Mouse (Mus musculus) thymus, adult 2 months (tissue): ENCODE results near the gene Dcaf17. TPM values are rescaled to one million over a fixed set of nuclear protein-coding genes. Genes with fewer than 3 reads are reported as not detected.

Source experiments
- DNase-seq: peaks from one replicate; pipeline ENCODE4 v3.0.0; 2021
- H3K27ac ChIP-seq: fragments of 200-500 bp; 2 replicates; pipeline ENCODE4 v1.5.1; 2012; ENCODE audit warnings: low read length, control low read depth; ENCODE audit not compliant: control insufficient read depth, insufficient read depth
- H3K27me3 ChIP-seq: fragments of 200-500 bp; 2 replicates; pipeline ENCODE4 v1.6.1; 2012; ENCODE audit warnings: mild to moderate bottlenecking, low read length, moderate library complexity, mixed read lengths; ENCODE audit not compliant: control insufficient read depth, insufficient read depth
- H3K36me3 ChIP-seq: fragments of 200-500 bp; 2 replicates; pipeline ENCODE4 v1.6.1; 2012; ENCODE audit warnings: mild to moderate bottlenecking, low read length, moderate library complexity; ENCODE audit not compliant: control insufficient read depth, insufficient read depth
- H3K4me1 ChIP-seq: fragments of 200-500 bp; replicated peaks from 2 replicates; pipeline ENCODE4 v1.6.1; 2012; ENCODE audit warnings: low read length; ENCODE audit not compliant: control insufficient read depth, insufficient read depth
- H3K4me3 ChIP-seq: fragments of 200-500 bp; 2 replicates; pipeline ENCODE4 v1.5.1; 2012; ENCODE audit warnings: mild to moderate bottlenecking, low read length, control low read depth, moderate library complexity; ENCODE audit not compliant: control insufficient read depth, insufficient read depth
- CTCF ChIP-seq: fragments of 200-500 bp; IDR thresholded peaks from 2 replicates; pipeline ENCODE4 v1.5.1; 2012; ENCODE audit warnings: mild to moderate bottlenecking, control low read depth, low read length, moderate library complexity, borderline replicate concordance; ENCODE audit not compliant: control insufficient read depth, poor library complexity, insufficient read depth; ENCODE audit errors: extremely low read depth
- POLR2A ChIP-seq: fragments of 200-500 bp; IDR thresholded peaks from 2 replicates; pipeline ENCODE4 v1.6.1; 2012; ENCODE audit warnings: mild to moderate bottlenecking, low read length, control low read depth, moderate library complexity; ENCODE audit not compliant: control insufficient read depth, poor library complexity, insufficient read depth; ENCODE audit errors: extremely low read depth
- WGBS: fragments of 180-500 bp; shearing (Covaris S2); methylation state at CpG from one replicate; pipeline ENCODE4 v1.1.7; 2018; 5-methylcytosine and 5-hydroxymethylcytosine counted together
- polyA plus RNA-seq: library from polyadenylated mRNA; depleted of rRNA; stranded (reverse); fragments of >200 nt; gene quantifications from 2 replicates; pipeline ENCODE4 v1.2.3, GENCODE M21; 2012; rRNA removed

The Dcaf17 gene
- polyA plus RNA-seq, 1 experiment: 10.2 TPM

- Histone ChIP-seq H3K27me3 (no peaks in the 10 kb centered on the region), H3K4me3 (no peak overlapping the region), H3K36me3 (no peaks in the 10 kb centered on the region), H3K27ac (no peak overlapping the region), H3K4me1 (no peaks in the 10 kb centered on the region)
- WGBS: 92% methylated on average over 4 of the region's 4 CpGs
- DNase-seq: no peak
- TF ChIP-seq POLR2A: no peak
- no peak for TF ChIP-seq CTCF
Measured at GRCm38 (mm10) chr2:71140622-71141021, 85.5 kb downstream of the Dcaf17 start.

DNA sequence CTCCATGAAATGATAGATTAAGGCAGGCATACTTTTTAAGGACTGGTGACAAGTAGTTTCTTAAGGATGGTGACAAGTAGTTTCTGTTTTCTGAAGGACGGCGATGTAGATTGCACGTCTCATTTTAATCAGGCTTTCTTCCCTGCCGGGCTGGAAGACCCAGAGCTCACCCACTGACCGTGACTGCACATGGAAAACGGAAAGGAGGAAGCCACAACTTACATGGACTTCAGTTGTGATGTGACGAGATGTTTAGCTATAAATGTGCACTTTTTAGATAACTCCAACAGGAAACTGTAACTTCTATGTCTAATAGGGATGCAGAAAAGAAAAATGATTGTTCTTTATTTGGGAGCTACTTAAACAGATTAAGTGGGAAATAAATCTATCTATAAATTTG, 87.3 kb downstream of the Dcaf17 start:
- 35% methylated on average over 7 of the region's 7 CpGs for WGBS
- TF ChIP-seq POLR2A (no peak), CTCF (no peak)
- no peak overlapping the region for H3K27ac ChIP-seq

DNA sequence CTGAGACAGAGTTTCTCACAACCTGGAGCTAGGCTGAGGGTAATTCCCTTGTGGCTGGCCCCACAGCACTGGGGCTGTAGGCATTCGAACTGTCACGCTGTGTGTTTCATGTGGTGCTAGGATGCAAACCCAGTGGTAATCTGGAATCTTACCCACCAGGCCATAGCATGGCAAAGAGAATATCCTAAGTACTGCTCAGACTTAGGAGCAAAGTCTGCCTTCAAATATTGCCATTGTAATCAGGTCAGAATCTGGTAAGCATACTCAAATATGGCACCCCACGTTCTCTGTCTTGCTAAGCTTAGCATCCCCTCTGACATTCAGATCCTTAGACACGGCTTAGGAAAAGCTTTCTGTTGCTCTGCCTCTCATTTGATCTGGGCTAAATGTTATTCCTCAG, 90.7 kb downstream of the Dcaf17 start:
- Histone ChIP-seq H3K27me3 (no peaks in the 10 kb centered on the region), H3K4me1 (no peaks in the 10 kb centered on the region), H3K27ac (no peak overlapping the region), H3K4me3 (no peak overlapping the region), H3K36me3 (no peaks in the 10 kb centered on the region)
- 96% methylated on average over 4 of the region's 4 CpGs for WGBS
- no peak for DNase-seq
- TF ChIP-seq CTCF (no peak), POLR2A (no peak)

More for the DNA sequence above, 87.3 kb downstream of the Dcaf17 start:
- Histone ChIP-seq H3K4me1 (no peaks in the 10 kb centered on the region), H3K27me3 (no peaks in the 10 kb centered on the region), H3K36me3 (no peaks in the 10 kb centered on the region), H3K4me3 (no peak overlapping the region)
- DNase-seq: no peak

DNA sequence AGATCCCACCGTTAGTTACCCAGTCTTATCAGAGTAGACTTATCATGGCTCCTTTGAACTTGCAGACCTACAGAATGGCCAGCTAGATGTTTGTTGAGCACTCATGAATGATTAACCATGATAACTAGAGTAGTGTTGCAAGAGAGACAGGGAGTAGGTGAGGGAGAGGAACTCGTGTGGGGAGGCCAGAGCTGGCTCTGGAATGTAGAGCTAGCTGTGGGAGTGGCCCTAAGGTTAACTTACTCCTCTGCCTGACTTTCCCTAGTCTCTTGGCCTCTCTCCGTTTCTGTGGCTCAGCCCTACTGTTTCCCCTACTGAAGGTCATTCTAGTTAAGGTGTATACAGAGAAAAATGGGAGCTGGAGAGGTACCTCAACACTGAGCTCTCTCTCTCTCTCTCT, 91.1 kb downstream of the Dcaf17 start:
- Histone ChIP-seq H3K4me1 (no peaks in the 10 kb centered on the region), H3K27me3 (no peaks in the 10 kb centered on the region), H3K36me3 (no peaks in the 10 kb centered on the region), H3K4me3 (no peak overlapping the region), H3K27ac (no peak overlapping the region)
- WGBS: 75% methylated on average over 3 of the region's 3 CpGs
- TF ChIP-seq POLR2A (no peak), CTCF (no peak)
- no peak for DNase-seq

DNA sequence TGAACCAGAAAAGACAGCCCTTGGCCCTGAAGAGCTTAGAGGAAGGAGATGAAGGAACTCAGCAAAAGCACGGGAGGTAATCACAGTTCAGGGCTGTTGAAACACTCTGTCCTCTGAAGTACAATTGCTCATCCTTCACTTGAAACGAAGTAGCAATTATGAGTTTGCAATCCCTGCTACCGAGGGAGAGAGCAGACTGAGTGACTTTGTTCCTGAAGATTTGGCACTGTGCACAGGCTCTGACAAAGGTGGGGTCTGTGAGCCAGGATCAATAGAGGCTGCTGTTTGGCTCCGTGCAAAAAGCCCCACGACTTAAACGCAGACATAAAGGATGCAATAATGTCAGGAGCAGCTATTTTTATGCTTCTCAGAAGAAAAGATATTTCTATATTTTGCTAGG, 92.7 kb downstream of the Dcaf17 start:
- 80% methylated on average over 6 of the region's 6 CpGs for WGBS
- DNase-seq: no peak
- TF ChIP-seq POLR2A: no peak
- TF ChIP-seq CTCF: no peak
- Histone ChIP-seq H3K27me3 (no peaks in the 10 kb centered on the region), H3K36me3 (no peaks in the 10 kb centered on the region), H3K27ac (no peak overlapping the region), H3K4me3 (no peak overlapping the region), H3K4me1 (no peaks in the 10 kb centered on the region)

Other genes starting within 250 kb of the Dcaf17 start
- gene Tlk1, start 229.6 kb upstream of the Dcaf17 start, polyA plus RNA-seq: 24.6 and 25.4 TPM in 2 replicates
- gene Mettl8, start 255 bp downstream of the Dcaf17 start, polyA plus RNA-seq: 17.2 and 18.9 TPM in 2 replicates
- 2.3 and 3.1 TPM in 2 replicates for gene Cybrd1, start 62.6 kb downstream of the Dcaf17 start, polyA plus RNA-seq
- gene Dync1i2, start 156.4 kb downstream of the Dcaf17 start, polyA plus RNA-seq: 22.8 and 26.2 TPM in 2 replicates